ENCODE assay signal across 8 mouse cellular contexts in genomic region chr7:100979175-100979574, GRCm38 (mm10). TPM values are rescaled to one million over a fixed set of nuclear protein-coding genes. Genes with fewer than 3 reads are reported as not detected.
A peak's percentile ranks its signal among the peaks of the same experiment; 100 is the strongest.
DNase-seq lines count a peak whose midpoint lies in the region; ATAC-seq lines count a peak whose summit lies in the region.
"Had no signal": no experiment of that assay in that cellular context is flagged by ENCODE, and none has a peak within 500 bp of the region (broad histone marks: within the 10 kb centered on the region; RNA-seq: fewer than 3 reads in every experiment).

No protein-coding gene starts in this region.

- peak; percentile 20; the same call in 1 of the 2 replicates for ATAC-seq in erythroid progenitor cell, adult 5-6 weeks (replicated peaks; ENCODE audit: low FRiP score, poor library complexity, severe bottlenecking)
- peak; percentile 62 for ATAC-seq in limb, embryonic 15.5 days (ENCODE audit: insufficient number of reproducible peaks, low FRiP score, low TSS enrichment, low read depth)
- no peak; the same call in 1 of the 2 replicates for ATAC-seq in forebrain, embryonic 16.5 days

- H3K9ac ChIP-seq in limb, embryonic 15.5 days = no peak overlapping the region
- H3K9ac ChIP-seq in forebrain, embryonic 16.5 days (replicated peaks; ENCODE audit: low read depth, low read length) = no peak overlapping the region
- H3K9ac ChIP-seq: liver, embryonic 13.5 days had no signal

- no peak overlapping the region for H3K4me3 ChIP-seq in limb, embryonic 15.5 days
- H3K4me3 ChIP-seq in forebrain, embryonic 16.5 days (replicated peaks; ENCODE audit: low read length) = no peak overlapping the region
- H3K4me3 ChIP-seq: liver, embryonic 13.5 days had no signal

- peaks cover 4% of the 10 kb centered on the region for H3K27me3 ChIP-seq in limb, embryonic 15.5 days
- H3K27me3 ChIP-seq in forebrain, embryonic 16.5 days (replicated peaks; ENCODE audit: control insufficient read depth, insufficient read depth, low read length) = peaks cover 3% of the 10 kb centered on the region

- H3K9me3 ChIP-seq in limb, embryonic 15.5 days = no peaks in the 10 kb centered on the region
- no peaks in the 10 kb centered on the region for H3K9me3 ChIP-seq in forebrain, embryonic 16.5 days (ENCODE audit: control insufficient read depth, low read length)
- H3K9me3 ChIP-seq: liver, embryonic 13.5 days had no signal

- peaks cover 16% of the 10 kb centered on the region for H3K4me1 ChIP-seq in limb, embryonic 15.5 days
- H3K4me1 ChIP-seq in forebrain, embryonic 16.5 days (replicated peaks; ENCODE audit: control insufficient read depth, insufficient read depth, low read length) = peaks cover 6% of the 10 kb centered on the region

- peak; percentile 59 for DNase-seq in right cerebral cortex, postnatal 14 days
- no peak for DNase-seq in right cerebral cortex, postnatal 25 days
- peak; percentile 81 to 82 for DNase-seq in heart, postnatal 14 days
- DNase-seq in thymus, postnatal 0 days (ENCODE audit: low spot score) = no peak
- DNase-seq: liver, embryonic 13.5 days had no signal

- intact Hi-C loops in heart, postnatal 14 days (cut with DNase I) = no loop called here

- H3K4me2 ChIP-seq in limb, embryonic 15.5 days = no peak overlapping the region
- no peak overlapping the region for H3K4me2 ChIP-seq in forebrain, embryonic 16.5 days (ENCODE audit: low read length)
- H3K4me2 ChIP-seq: liver, embryonic 13.5 days had no signal

- H3K36me3 ChIP-seq in limb, embryonic 15.5 days = no peaks in the 10 kb centered on the region
- no peaks in the 10 kb centered on the region for H3K36me3 ChIP-seq in forebrain, embryonic 16.5 days (ENCODE audit: control insufficient read depth, insufficient read depth)
- H3K36me3 ChIP-seq: liver, embryonic 13.5 days had no signal

- H3K27ac ChIP-seq in limb, embryonic 15.5 days = peak overlapping the region; percentile 69
- H3K27ac ChIP-seq in forebrain, embryonic 16.5 days (ENCODE audit: low read length) = no peak overlapping the region
- H3K27ac ChIP-seq: liver, embryonic 13.5 days had no signal

- 21% methylated on average over 2 of the region's 2 CpGs for WGBS in limb, embryonic 15.5 days
- WGBS in forebrain, embryonic 16.5 days = 38% methylated on average over 2 of the region's 2 CpGs

RNA-seq across cellular contexts. Expression of gene P2ry6, which starts 4.7 kb away (rescaled TPM):
- 2.9 and 5.0 TPM in 2 replicates for total RNA-seq in erythroid progenitor cell, adult 5-6 weeks (2015; ENCODE audit: low replicate concordance)
- 0.64 and 1.7 TPM in 2 replicates for total RNA-seq in erythroid progenitor cell, adult 5-6 weeks (2017; ENCODE audit: low replicate concordance)
- 1 to 10 TPM; 4.1 to 4.5 TPM for total RNA-seq in heart, postnatal 14 days (2021)
- 6.0 and 7.9 TPM in 2 replicates for polyA plus RNA-seq in limb, embryonic 15.5 days (2015; fragmentation: Nextera tagmentation; extraction: Ambion mirVana)
- polyA plus RNA-seq in thymus, postnatal 0 days (2015; fragmentation: Nextera tagmentation; extraction: Ambion mirVana) = 6.0 and 6.4 TPM in 2 replicates
- polyA plus RNA-seq in forebrain, embryonic 16.5 days (2015; fragmentation: Nextera tagmentation; extraction: Ambion mirVana) = 2.6 and 2.9 TPM in 2 replicates

RNA-seq across cellular contexts. Expression of gene P2ry2, which starts 33.5 kb away (rescaled TPM):
- 1.1 and 1.7 TPM in 2 replicates for total RNA-seq in erythroid progenitor cell, adult 5-6 weeks (2015; ENCODE audit: low replicate concordance)
- total RNA-seq in erythroid progenitor cell, adult 5-6 weeks (2017; ENCODE audit: low replicate concordance) = 1.7 and 2.6 TPM in 2 replicates
- total RNA-seq in heart, postnatal 14 days (2021) = 10 to 100 TPM; 20.6 to 22.1 TPM
- polyA plus RNA-seq in limb, embryonic 15.5 days (2015; fragmentation: Nextera tagmentation; extraction: Ambion mirVana) = 3.5 and 3.8 TPM in 2 replicates
- 1.6 TPM in 2 replicates for polyA plus RNA-seq in thymus, postnatal 0 days (2015; fragmentation: Nextera tagmentation; extraction: Ambion mirVana)
- not detected in 2 replicates for polyA plus RNA-seq in forebrain, embryonic 16.5 days (2015; fragmentation: Nextera tagmentation; extraction: Ambion mirVana)

RNA-seq across cellular contexts. Expression of gene Arhgef17, which starts 47.3 kb away (rescaled TPM):
- total RNA-seq in erythroid progenitor cell, adult 5-6 weeks (2015; ENCODE audit: low replicate concordance) = 0.42 TPM in 1 of 2 replicates, not detected in the other
- 0.08 TPM in 1 of 2 replicates, not detected in the other for total RNA-seq in erythroid progenitor cell, adult 5-6 weeks (2017; ENCODE audit: low replicate concordance)
- 10 to 100 TPM; 30.3 to 31.6 TPM for total RNA-seq in heart, postnatal 14 days (2021)
- 8.0 and 8.5 TPM in 2 replicates for polyA plus RNA-seq in limb, embryonic 15.5 days (2015; fragmentation: Nextera tagmentation; extraction: Ambion mirVana)
- 1.0 and 1.1 TPM in 2 replicates for polyA plus RNA-seq in thymus, postnatal 0 days (2015; fragmentation: Nextera tagmentation; extraction: Ambion mirVana)
- 8.5 and 10.2 TPM in 2 replicates for polyA plus RNA-seq in forebrain, embryonic 16.5 days (2015; fragmentation: Nextera tagmentation; extraction: Ambion mirVana)

Comparison
In these comparisons a context has a peak if more than half of its experiments do, and no peak if none do; other contexts are left out.
1. DNase-seq: peak in right cerebral cortex, postnatal 14 days (single experiment) and heart, postnatal 14 days (2 of 2); none in right cerebral cortex, postnatal 25 days (single experiment) and thymus, postnatal 0 days (single experiment).